Comparison of ENCODE assay signal across 31 mouse cellular contexts in genomic region chr12:79409126-79409860, GRCm38 (mm10).
DNase-seq lines count a peak whose midpoint lies in the region; ATAC-seq and TF ChIP-seq lines count a peak whose summit lies in the region.
"Had no signal": no experiment of that assay in that cellular context is flagged by ENCODE, and none has a peak within 500 bp of the region (broad histone marks: within the 10 kb centered on the region; RNA-seq: fewer than 3 reads in every experiment).

No protein-coding gene starts in this region.

- no peak for ATAC-seq in intestine, embryonic 14.5 days (replicated peaks; ENCODE audit: low FRiP score, low TSS enrichment, low read depth)
- no peak for ATAC-seq in intestine, embryonic 15.5 days
- ATAC-seq in lung, embryonic 16.5 days (ENCODE audit: low read depth), result peak; percentile 74
- ATAC-seq: activated CD4-positive, CD25-positive, alpha-beta regulatory T cell, adult 4 months; CD4-positive, CD25-positive, alpha-beta regulatory T cell, adult 4 months; forebrain, embryonic 15.5 days; inflammation-experienced regulatory T-cells, adult 6 months had no signal

- H3K4me1 ChIP-seq in intestine, embryonic 14.5 days (replicated peaks; ENCODE audit: control insufficient read depth, insufficient read depth, low read length), result 0 out of 2 replicates have a peak, but pooled peaks cover 3% of the 10 kb centered on the region
- no peaks in the 10 kb centered on the region for H3K4me1 ChIP-seq in intestine, embryonic 15.5 days (replicated peaks)
- H3K4me1 ChIP-seq in lung, embryonic 16.5 days (replicated peaks; ENCODE audit: control insufficient read depth, insufficient read depth, low read length), result peaks cover 8% of the 10 kb centered on the region
- no peaks in the 10 kb centered on the region for H3K4me1 ChIP-seq in lung, adult 2 months (ENCODE audit: control insufficient read depth, insufficient read depth, low read length)
- H3K4me1 ChIP-seq: forebrain, embryonic 15.5 days; hindbrain, embryonic 15.5 days; midbrain, embryonic 12.5 days; neural tube, embryonic 12.5 days had no signal

- no peak for TF ChIP-seq CTCF in lung, adult 2 months (IDR thresholded peaks at IDR 0.05; ENCODE audit: insufficient read depth, low read length)

- H3K4me3 ChIP-seq in intestine, embryonic 14.5 days (ENCODE audit: low read depth, low read length), result no peak overlapping the region
- H3K4me3 ChIP-seq in intestine, embryonic 15.5 days (replicated peaks), result no peak overlapping the region
- no peak overlapping the region for H3K4me3 ChIP-seq in lung, embryonic 16.5 days (ENCODE audit: low read length)
- H3K4me3 ChIP-seq in lung, adult 2 months (replicated peaks; ENCODE audit: extremely low read depth, low read depth, low read length), result no peak overlapping the region
- H3K4me3 ChIP-seq: forebrain, embryonic 15.5 days; gastrocnemius, adult 2 months; hindbrain, embryonic 15.5 days; midbrain, embryonic 12.5 days; myocyte; neural tube, embryonic 12.5 days had no signal

- TF ChIP-seq POLR2A in lung, adult 2 months (IDR thresholded peaks at IDR 0.05; ENCODE audit: borderline replicate concordance, extremely low read depth, low read depth, low read length), result no peak

- no peaks in the 10 kb centered on the region for H3K27me3 ChIP-seq in intestine, embryonic 14.5 days (replicated peaks; ENCODE audit: control insufficient read depth, insufficient read depth, low read length)
- no peaks in the 10 kb centered on the region for H3K27me3 ChIP-seq in intestine, embryonic 15.5 days (replicated peaks)
- no peaks in the 10 kb centered on the region for H3K27me3 ChIP-seq in lung, embryonic 16.5 days (ENCODE audit: control insufficient read depth, insufficient read depth, low read depth, low read length)
- H3K27me3 ChIP-seq: forebrain, embryonic 15.5 days; hindbrain, embryonic 15.5 days; midbrain, embryonic 12.5 days; neural tube, embryonic 12.5 days had no signal

- no peaks in the 10 kb centered on the region for H3K9me3 ChIP-seq in intestine, embryonic 14.5 days (ENCODE audit: control insufficient read depth, low read length)
- H3K9me3 ChIP-seq in intestine, embryonic 15.5 days, result no peaks in the 10 kb centered on the region
- H3K9me3 ChIP-seq in lung, embryonic 16.5 days (ENCODE audit: control insufficient read depth, low read length), result no peaks in the 10 kb centered on the region
- H3K9me3 ChIP-seq: forebrain, embryonic 15.5 days; hindbrain, embryonic 15.5 days; midbrain, embryonic 12.5 days; neural tube, embryonic 12.5 days had no signal

- WGBS in intestine, embryonic 14.5 days, result 45% methylated on average over 4 of the region's 4 CpGs
- 46% methylated on average over 4 of the region's 4 CpGs for WGBS in intestine, embryonic 15.5 days
- 54% methylated on average over 3 of the region's 4 CpGs for WGBS in lung, embryonic 16.5 days
- WGBS in lung, adult 2 months, result 47% methylated on average over 4 of the region's 4 CpGs

- DNase-seq in intestine, embryonic 14.5 days (ENCODE audit: low spot score), result no peak
- no peak for DNase-seq in lung, adult 2 months
- peak; percentile 27 for DNase-seq in mesoderm, embryonic 11.5 days (ENCODE audit: low read depth, low spot score)
- no peak for DNase-seq in urinary bladder, postnatal 14 days (ENCODE audit: low spot score)
- no peak for DNase-seq in urinary bladder, postnatal 4 days (ENCODE audit: low spot score in 2 of 2)
- DNase-seq: adrenal gland, adult 8-10 months; cerebellum, adult 2 months; cerebellum, postnatal 14 days; gastrocnemius, adult 2 months; gastrocnemius, postnatal 36 days; heart, adult 18-20 months; heart, postnatal 4 days; kidney, postnatal 25 days; liver; lung, postnatal 14 days; right cerebral cortex, adult 18-20 months; right cerebral cortex, postnatal 4 days; thymus, adult 18-20 months; thymus, postnatal 36 days had no signal

- no peaks in the 10 kb centered on the region for H3K36me3 ChIP-seq in intestine, embryonic 14.5 days (ENCODE audit: control insufficient read depth, insufficient read depth, low read length)
- no peaks in the 10 kb centered on the region for H3K36me3 ChIP-seq in intestine, embryonic 15.5 days
- H3K36me3 ChIP-seq in lung, embryonic 16.5 days (ENCODE audit: control insufficient read depth, insufficient read depth, low read length), result no peaks in the 10 kb centered on the region
- H3K36me3 ChIP-seq: forebrain, embryonic 15.5 days; hindbrain, embryonic 15.5 days; midbrain, embryonic 12.5 days; neural tube, embryonic 12.5 days had no signal

- H3K27ac ChIP-seq in intestine, embryonic 14.5 days (ENCODE audit: low read depth), result 0 out of 2 replicates have a peak overlapping the region, but pooled peaks have one; percentile 38
- no peak overlapping the region for H3K27ac ChIP-seq in intestine, embryonic 15.5 days
- H3K27ac ChIP-seq in lung, embryonic 16.5 days (ENCODE audit: low read length), result peak overlapping the region; percentile 78
- H3K27ac ChIP-seq: forebrain, embryonic 15.5 days; gastrocnemius, adult 2 months; hindbrain, embryonic 15.5 days; liver, embryonic 14.5 days; midbrain, embryonic 12.5 days; neural tube, embryonic 12.5 days had no signal

- no peak overlapping the region for H3K4me2 ChIP-seq in intestine, embryonic 14.5 days (ENCODE audit: low read length)
- H3K4me2 ChIP-seq in intestine, embryonic 15.5 days (replicated peaks), result no peak overlapping the region
- H3K4me2 ChIP-seq in lung, embryonic 16.5 days (ENCODE audit: low read depth, low read length), result no peak overlapping the region
- H3K4me2 ChIP-seq: forebrain, embryonic 15.5 days; heart, embryonic 11.5 days; hindbrain, embryonic 15.5 days; midbrain, embryonic 12.5 days; neural tube, embryonic 12.5 days had no signal

- no peak overlapping the region for H3K9ac ChIP-seq in intestine, embryonic 14.5 days (ENCODE audit: low read length)
- no peak overlapping the region for H3K9ac ChIP-seq in intestine, embryonic 15.5 days
- H3K9ac ChIP-seq in lung, embryonic 16.5 days (ENCODE audit: low read length), result no peak overlapping the region
- H3K9ac ChIP-seq: forebrain, embryonic 15.5 days; hindbrain, embryonic 15.5 days; liver, embryonic 14.5 days; midbrain, embryonic 12.5 days; neural tube, embryonic 12.5 days had no signal
